Mouse (Mus musculus) embryonic facial prominence, embryonic 13.5 days (tissue): ENCODE data around the gene Naaladl1. TPM values are rescaled to one million over a fixed set of nuclear protein-coding genes. Genes with fewer than 3 reads are reported as not detected.

Experiments used
- ATAC-seq: fragments of 200-750 bp; cut with Nextera tagmentation; 2 replicates; pipeline ENCODE4 v1.8.0; 2017; ENCODE audit warnings: low read depth; ENCODE audit not compliant: insufficient number of reproducible peaks, insufficient read depth, low FRiP score, low TSS enrichment
- H3K27ac ChIP-seq: fragments of 300-500 bp; sonication (generic); 2 replicates; pipeline ENCODE4 v1.5.1; 2015; ENCODE audit warnings: moderate library complexity, mild to moderate bottlenecking, inconsistent platforms
- H3K27me3 ChIP-seq: fragments of 300-500 bp; sonication (generic); 2 replicates; pipeline ENCODE4 v1.6.1; 2015; ENCODE audit warnings: mild to moderate bottlenecking, inconsistent platforms
- H3K36me3 ChIP-seq: fragments of 300-500 bp; sonication (generic); 2 replicates; pipeline ENCODE4 v1.6.1; 2015; ENCODE audit warnings: mild to moderate bottlenecking, inconsistent platforms
- H3K4me1 ChIP-seq: fragments of 300-500 bp; sonication (generic); 2 replicates; pipeline ENCODE4 v1.6.1; 2015; ENCODE audit warnings: inconsistent platforms
- H3K4me2 ChIP-seq: fragments of 300-500 bp; sonication (generic); 2 replicates; pipeline ENCODE4 v1.6.1; 2015; ENCODE audit warnings: moderate library complexity, mild to moderate bottlenecking, inconsistent platforms
- H3K4me3 ChIP-seq: fragments of 300-500 bp; sonication (generic); 2 replicates; pipeline ENCODE4 v1.5.1; 2015; ENCODE audit warnings: mild to moderate bottlenecking, inconsistent platforms
- H3K9ac ChIP-seq: fragments of 300-500 bp; sonication (generic); 2 replicates; pipeline ENCODE4 v1.6.1; 2015; ENCODE audit warnings: mild to moderate bottlenecking, inconsistent platforms
- H3K9me3 ChIP-seq: fragments of 300-500 bp; sonication (generic); 2 replicates; pipeline ENCODE4 v1.6.1; 2016; ENCODE audit warnings: inconsistent platforms
- WGBS: fragments of 180-500 bp; shearing (Covaris S2); methylation state at CpG from one replicate; pipeline ENCODE4 v1.1.7; 2015; ENCODE audit warnings: mixed read lengths; 5-methylcytosine and 5-hydroxymethylcytosine counted together
- polyA plus RNA-seq: library from polyadenylated mRNA; unstranded; fragments of >200 nt; fragmentation: Nextera tagmentation; extraction: Ambion mirVana; gene quantifications from 2 replicates; pipeline ENCODE4 v1.2.1, GENCODE M21; 2015

Naaladl1 gene
- polyA plus RNA-seq, 1 experiment from 2014 or later: 0.55 TPM

GRCm38 (mm10) chr19:6067724-6068415 is 37.7 kb upstream of the Naaladl1 start, which contains the start of gene Tm7sf2:
Gene Tm7sf2 (minus strand): TSS chr19:6068373.
- H3K36me3 ChIP-seq: peaks cover 39% of the 10 kb centered on the region
- peak within 1 kb of the TSS; percentile 53 for H3K4me3 ChIP-seq
- no peaks in the 10 kb centered on the region for H3K9me3 ChIP-seq
- 11% methylated on average over 33 of the region's 33 CpGs for WGBS
- peak within 1 kb of the TSS; percentile 96 for H3K4me2 ChIP-seq
- ATAC-seq: peak; percentile 88
- H3K27ac ChIP-seq: peak within 1 kb of the TSS; percentile 86
- peak within 1 kb of the TSS; percentile 75 for H3K9ac ChIP-seq
- peaks cover 23% of the 10 kb centered on the region for H3K4me1 ChIP-seq
- no peaks in the 10 kb centered on the region for H3K27me3 ChIP-seq

GRCm38 (mm10) chr19:6068951-6069350 is 36.6 kb upstream of the Naaladl1 start:
- peaks cover 22% of the 10 kb centered on the region for H3K4me1 ChIP-seq
- no peak for ATAC-seq
- 86% methylated on average over 4 of the region's 4 CpGs for WGBS
- no peak overlapping the region for H3K4me3 ChIP-seq
- no peaks in the 10 kb centered on the region for H3K27me3 ChIP-seq
- H3K9ac ChIP-seq: no peak overlapping the region
- no peak overlapping the region for H3K4me2 ChIP-seq
- H3K9me3 ChIP-seq: no peaks in the 10 kb centered on the region
- H3K36me3 ChIP-seq: peaks cover 49% of the 10 kb centered on the region
- no peak overlapping the region for H3K27ac ChIP-seq

- H3K4me1 ChIP-seq: peaks cover 22% of the 10 kb centered on the region
- no peak overlapping the region for H3K4me2 ChIP-seq
- ATAC-seq: no peak
- no peaks in the 10 kb centered on the region for H3K9me3 ChIP-seq
- H3K4me3 ChIP-seq: no peak overlapping the region
- no peak overlapping the region for H3K27ac ChIP-seq
- H3K27me3 ChIP-seq: no peaks in the 10 kb centered on the region
- H3K36me3 ChIP-seq: peaks cover 56% of the 10 kb centered on the region
- 93% methylated on average over 10 of the region's 10 CpGs for WGBS
- H3K9ac ChIP-seq: no peak overlapping the region
Measured at GRCm38 (mm10) chr19:6069851-6070250, 35.7 kb upstream of the Naaladl1 start.

- no peak for ATAC-seq
- Histone ChIP-seq H3K27ac (no peak overlapping the region), H3K4me1 (peaks cover 28% of the 10 kb centered on the region), H3K4me3 (no peak overlapping the region), H3K27me3 (no peaks in the 10 kb centered on the region), H3K4me2 (no peak overlapping the region), H3K36me3 (peaks cover 61% of the 10 kb centered on the region), H3K9ac (no peak overlapping the region), H3K9me3 (no peaks in the 10 kb centered on the region)
- 91% methylated on average over 31 of the region's 31 CpGs for WGBS
Measured at GRCm38 (mm10) chr19:6070571-6071250, 34.9 kb upstream of the Naaladl1 start.

DNA sequence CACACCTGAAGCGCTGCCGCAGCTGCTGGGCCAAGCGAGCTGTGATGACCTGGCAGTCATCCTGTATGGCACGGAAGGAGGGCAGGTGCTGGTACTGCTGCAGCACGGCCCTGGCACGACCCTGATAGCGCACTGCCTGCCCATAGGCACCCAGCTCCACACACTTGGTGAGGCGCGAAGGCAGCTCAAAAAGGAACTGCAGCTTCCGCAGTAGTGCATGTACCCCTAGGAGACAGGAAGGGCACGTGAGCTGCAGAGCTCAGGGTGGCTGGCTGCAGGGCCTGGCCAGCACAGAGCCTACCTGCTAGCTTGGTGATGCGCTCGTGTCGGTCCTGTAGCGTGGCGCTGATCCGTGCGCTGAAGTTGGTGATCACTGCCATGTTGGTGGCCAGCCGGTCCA is 34.3 kb upstream of the Naaladl1 start:
- no peak for ATAC-seq
- Histone ChIP-seq H3K4me1 (peaks cover 30% of the 10 kb centered on the region), H3K9ac (no peak overlapping the region), H3K4me2 (no peak overlapping the region), H3K27me3 (no peaks in the 10 kb centered on the region), H3K36me3 (peaks cover 61% of the 10 kb centered on the region), H3K9me3 (no peaks in the 10 kb centered on the region), H3K4me3 (no peak overlapping the region), H3K27ac (no peak overlapping the region)
- 93% methylated on average over 19 of the region's 19 CpGs for WGBS

DNA sequence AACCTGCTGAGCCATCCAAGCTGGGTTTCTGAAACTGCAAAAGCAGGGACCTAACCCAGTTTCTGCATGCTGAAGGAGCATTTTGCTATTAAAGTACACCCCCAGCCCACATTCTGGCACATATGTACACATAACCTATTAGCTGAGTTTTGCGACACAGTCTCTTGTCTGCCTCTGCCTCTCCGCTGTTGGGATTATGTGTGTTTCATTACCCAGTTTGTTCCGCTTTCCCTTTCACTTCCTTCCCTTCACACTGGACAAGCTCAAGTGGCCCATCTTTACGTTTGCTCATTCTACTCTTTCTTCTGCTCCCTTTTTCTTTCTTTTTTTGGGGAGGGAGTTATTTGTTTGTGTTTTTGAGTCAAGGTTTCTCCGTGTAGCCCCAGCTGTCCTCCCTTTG is 31.7 kb upstream of the Naaladl1 start:
- Histone ChIP-seq H3K36me3 (peaks cover 57% of the 10 kb centered on the region), H3K27me3 (no peaks in the 10 kb centered on the region), H3K4me2 (no peak overlapping the region), H3K4me1 (peaks cover 17% of the 10 kb centered on the region), H3K9ac (no peak overlapping the region), H3K9me3 (no peaks in the 10 kb centered on the region), H3K4me3 (no peak overlapping the region), H3K27ac (no peak overlapping the region)
- 84% methylated on average over 5 of the region's 5 CpGs for WGBS
- no peak for ATAC-seq

DNA sequence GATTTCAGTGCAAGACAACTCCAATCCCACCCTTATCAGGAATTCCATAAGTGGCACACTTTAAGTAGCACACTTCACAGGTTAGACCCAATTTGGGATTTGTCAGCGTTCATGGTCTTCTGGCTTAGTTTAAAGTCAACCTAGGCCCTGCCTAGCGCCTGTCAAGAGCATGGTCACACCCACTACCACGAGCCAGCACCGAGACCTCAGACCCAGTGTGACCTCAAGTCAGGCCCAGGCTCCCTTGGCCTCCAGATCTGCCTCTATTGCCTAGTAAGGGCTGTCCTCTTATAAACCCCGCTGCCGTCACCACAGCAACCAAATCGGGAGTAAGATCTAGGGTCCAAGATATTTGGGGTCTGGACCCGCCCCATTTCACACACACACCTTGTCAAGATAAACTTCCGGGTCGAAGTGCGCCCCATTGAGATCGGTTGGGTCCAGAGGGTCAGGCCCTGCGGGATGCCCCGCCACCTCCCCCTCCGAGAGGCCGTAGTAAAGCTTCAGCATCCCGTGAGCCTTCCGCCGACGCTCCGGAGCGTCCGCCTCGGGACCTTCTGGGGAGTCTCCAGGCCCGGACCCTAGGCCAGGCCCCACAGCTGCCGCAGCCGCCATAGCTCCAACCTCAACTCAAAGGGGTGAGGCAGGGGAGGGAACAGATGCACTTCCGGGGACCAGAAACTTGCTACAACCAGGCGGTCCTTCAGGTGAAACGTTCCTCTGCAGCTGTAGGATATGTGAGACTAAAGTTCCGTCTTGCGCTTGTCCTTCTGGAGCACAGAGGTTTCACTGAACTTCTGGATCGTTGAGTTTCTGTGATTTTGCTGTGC is 28.8 kb upstream of the Naaladl1 start, which contains the start of gene Vps51:
Gene Vps51 (minus strand): TSS at position 668 of the 830 bp plus-strand sequence.
- H3K9me3 ChIP-seq: no peaks in the 10 kb centered on the region
- peaks cover 17% of the 10 kb centered on the region for H3K4me1 ChIP-seq
- WGBS: under 1% methylated on average over 33 of the region's 33 CpGs
- peak within 1 kb of the TSS; percentile 89 for H3K4me2 ChIP-seq
- ATAC-seq: peak; percentile 74
- H3K4me3 ChIP-seq: peak within 1 kb of the TSS; percentile 83
- no peaks in the 10 kb centered on the region for H3K27me3 ChIP-seq
- peak within 1 kb of the TSS; percentile 88 for H3K9ac ChIP-seq
- H3K36me3 ChIP-seq: peaks cover 52% of the 10 kb centered on the region
- peak within 1 kb of the TSS; percentile 88 for H3K27ac ChIP-seq

DNA sequence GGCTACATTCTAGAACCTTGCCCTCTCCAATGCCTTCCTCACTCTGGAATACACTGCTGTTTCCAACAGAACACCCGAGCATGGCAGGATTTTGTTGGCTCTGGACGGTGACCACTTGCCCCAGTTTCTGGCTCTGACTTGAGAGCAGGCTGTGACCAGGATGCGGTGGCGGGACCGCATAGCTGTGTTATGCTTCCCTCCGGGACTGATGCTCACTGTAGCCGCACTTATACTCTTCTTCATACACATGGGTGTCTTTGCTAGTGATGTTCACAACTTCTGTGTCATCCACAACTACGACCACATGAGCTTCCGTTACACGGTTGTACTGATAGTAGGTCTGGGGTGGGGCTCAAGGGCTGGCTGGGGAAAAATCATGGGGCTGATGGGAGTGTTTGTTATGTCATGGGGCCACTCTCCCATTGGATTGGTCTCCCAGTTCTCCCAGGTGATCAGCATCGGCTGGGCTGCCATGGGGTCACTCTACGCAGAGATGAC is 25.6 kb upstream of the Naaladl1 start, which contains the start of gene Tmem262:
Gene Tmem262 (plus strand): TSS at position 51 of the 498 bp plus-strand sequence.
- Histone ChIP-seq H3K4me1 (peaks cover 28% of the 10 kb centered on the region), H3K4me3 (no peak within 1 kb of the TSS), H3K9me3 (no peaks in the 10 kb centered on the region), H3K27me3 (no peaks in the 10 kb centered on the region), H3K9ac (no peak within 1 kb of the TSS), H3K4me2 (no peak within 1 kb of the TSS), H3K27ac (no peak within 1 kb of the TSS), H3K36me3 (peaks cover 38% of the 10 kb centered on the region)
- WGBS: 92% methylated on average over 12 of the region's 12 CpGs
- no peak for ATAC-seq

DNA sequence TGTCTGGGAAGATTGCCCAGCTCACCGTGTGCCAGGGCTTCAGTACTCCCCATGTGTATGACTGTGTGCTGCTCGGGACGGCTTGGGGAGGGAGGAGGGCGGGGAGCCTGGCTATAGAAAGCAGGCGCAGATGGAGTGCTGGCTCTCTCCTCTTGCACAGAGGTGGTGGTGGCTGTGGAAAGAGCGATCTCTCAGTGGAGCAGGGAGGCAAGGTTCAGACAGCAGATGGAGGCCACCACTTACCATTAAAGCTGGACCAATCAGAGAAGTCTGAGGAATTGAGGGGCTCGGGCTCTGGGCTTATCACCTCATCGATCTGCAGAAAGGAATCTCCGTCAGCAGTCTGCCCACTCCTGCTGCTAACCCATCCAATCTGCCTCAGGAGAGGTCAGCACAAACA is 23.4 kb upstream of the Naaladl1 start, which contains the start of gene Gm28374:
Gene Gm28374 (minus strand): TSS at position 101 of the 400 bp plus-strand sequence.
- no peak within 1 kb of the TSS for H3K4me2 ChIP-seq
- peaks cover 39% of the 10 kb centered on the region for H3K36me3 ChIP-seq
- H3K27me3 ChIP-seq: no peaks in the 10 kb centered on the region
- no peak within 1 kb of the TSS for H3K4me3 ChIP-seq
- no peak within 1 kb of the TSS for H3K9ac ChIP-seq
- no peak within 1 kb of the TSS for H3K27ac ChIP-seq
- peaks cover 26% of the 10 kb centered on the region for H3K4me1 ChIP-seq
- 79% methylated on average over 9 of the region's 9 CpGs for WGBS
- ATAC-seq: no peak
- no peaks in the 10 kb centered on the region for H3K9me3 ChIP-seq

GRCm38 (mm10) chr19:6084478-6085248 is 20.9 kb upstream of the Naaladl1 start, which contains the start of the genes Zfpl1 and Cdca5:
Gene Zfpl1 (minus strand): TSS chr19:6084956.
Gene Cdca5 (plus strand): TSS chr19:6084983.
- peak within 1 kb of the TSS; percentile 79 for H3K9ac ChIP-seq
- peaks cover 23% of the 10 kb centered on the region for H3K4me1 ChIP-seq
- no peaks in the 10 kb centered on the region for H3K9me3 ChIP-seq
- peak within 1 kb of the TSS; percentile 58 for H3K27ac ChIP-seq
- H3K4me2 ChIP-seq: peak within 1 kb of the TSS; percentile 93
- H3K4me3 ChIP-seq: peak within 1 kb of the TSS; percentile 76
- H3K27me3 ChIP-seq: no peaks in the 10 kb centered on the region
- H3K36me3 ChIP-seq: peaks cover 55% of the 10 kb centered on the region
- ATAC-seq: peak; percentile 80
- under 1% methylated on average over 58 of the region's 58 CpGs for WGBS
